Mouse (Mus musculus): ENCODE measurements at regions not wholly inside any gene's neighbourhood (a gene's known extent, or its start where the extent isn't known, plus 50 kb on each side); places are given as distances from the start of the nearest gene placed in this dataset.

DNA sequence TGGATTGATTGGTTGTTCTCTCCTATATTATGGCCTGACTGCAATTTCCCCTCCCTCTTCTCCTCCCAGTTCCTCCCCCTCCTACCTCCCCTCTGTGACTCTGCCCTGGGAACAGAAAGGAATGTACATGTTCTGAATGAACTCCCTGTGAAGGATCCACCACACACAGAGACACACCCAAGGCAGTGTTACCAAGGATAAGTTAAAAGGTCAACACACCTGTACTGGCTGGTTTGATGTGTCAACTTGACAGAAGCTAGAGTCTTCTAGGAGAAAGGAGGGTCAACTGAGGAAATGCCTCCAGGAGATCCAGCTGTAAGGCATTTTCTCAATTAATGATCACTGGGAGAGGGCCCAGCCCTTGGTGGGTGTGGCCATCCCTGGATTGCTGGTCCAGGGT lies 456.1 kb downstream of the Gtdc1 start:
- Histone ChIP-seq H3K4me1 (ENCODE audit: control insufficient read depth in 2 of 2, insufficient read depth in 2 of 2, low read length in 2 of 2, poor library complexity in 1 of 2) (peaks cover 0 to 3% of the 10 kb centered on the region in 2 experiments; a peak in 1 of 4 replicates), H3K27ac (ENCODE audit: insufficient read depth, low read depth, low read length, poor library complexity, severe bottlenecking) (no peak overlapping the region), H3K9ac (ENCODE audit: insufficient read depth, low read depth, low read length, poor library complexity, severe bottlenecking) (no peak overlapping the region), H3K36me3 (ENCODE audit: control insufficient read depth, insufficient read depth, low read length, poor library complexity, severe bottlenecking) (no peaks in the 10 kb centered on the region), H3K4me3 (ENCODE audit: insufficient read depth in 1 of 2, low read depth in 1 of 2, low read length in 2 of 2, poor library complexity in 1 of 2, severe bottlenecking in 1 of 2) (no peak overlapping the region), H3K9me3 (ENCODE audit: control insufficient read depth, insufficient read depth, low read depth, low read length) (no peaks in the 10 kb centered on the region)
- TF ChIP-seq MAFK (IDR thresholded peaks at IDR 0.05; ENCODE audit: insufficient read depth, low read depth, low read length) (no peak), HCFC1 (IDR thresholded peaks at IDR 0.05; ENCODE audit: borderline replicate concordance, insufficient read depth, low read length) (no peak), ZC3H11A (IDR thresholded peaks at IDR 0.05; ENCODE audit: borderline replicate concordance, low read depth, low read length) (no peak), CHD2 (IDR thresholded peaks at IDR 0.05; ENCODE audit: low read depth, low read length) (no peak), ZNF384 (IDR thresholded peaks at IDR 0.05; ENCODE audit: low read depth, low read length) (no peak)
- in situ Hi-C loops (cut with MboI; ENCODE audit: low sequenced_read_pairs in 2 of 2, unreplicated experiment in 2 of 2): no loop called here
- DNase-seq (ENCODE audit: low read depth, low spot score): no peak

- no peak for TF ChIP-seq MAFK (IDR thresholded peaks at IDR 0.05; ENCODE audit: insufficient read depth, low read depth, low read length)
- TF ChIP-seq CHD2 (IDR thresholded peaks at IDR 0.05; ENCODE audit: low read depth, low read length): no peak
- peak; percentile 32; the same call in 1 of the 2 replicates for TF ChIP-seq ZC3H11A (IDR thresholded peaks at IDR 0.05; ENCODE audit: borderline replicate concordance, low read depth, low read length)
- TF ChIP-seq HCFC1 (IDR thresholded peaks at IDR 0.05; ENCODE audit: borderline replicate concordance, insufficient read depth, low read length): no peak
- no peak for TF ChIP-seq ZNF384 (IDR thresholded peaks at IDR 0.05; ENCODE audit: low read depth, low read length)
- Histone ChIP-seq H3K4me3 (ENCODE audit: insufficient read depth in 1 of 2, low read depth in 1 of 2, low read length in 2 of 2, poor library complexity in 1 of 2, severe bottlenecking in 1 of 2) (no peak overlapping the region), H3K9ac (ENCODE audit: insufficient read depth, low read depth, low read length, poor library complexity, severe bottlenecking) (no peak overlapping the region), H3K27ac (ENCODE audit: insufficient read depth, low read depth, low read length, poor library complexity, severe bottlenecking) (no peak overlapping the region), H3K4me1 (ENCODE audit: control insufficient read depth in 2 of 2, insufficient read depth in 2 of 2, low read length in 2 of 2, poor library complexity in 1 of 2) (peaks cover 0 to 3% of the 10 kb centered on the region in 2 experiments; a peak in 1 of 4 replicates), H3K36me3 (ENCODE audit: control insufficient read depth, insufficient read depth, low read length, poor library complexity, severe bottlenecking) (no peaks in the 10 kb centered on the region), H3K9me3 (ENCODE audit: control insufficient read depth, insufficient read depth, low read depth, low read length) (no peaks in the 10 kb centered on the region)
- no peak for DNase-seq (ENCODE audit: low read depth, low spot score)
- in situ Hi-C loops (cut with MboI; ENCODE audit: low sequenced_read_pairs in 2 of 2, unreplicated experiment in 2 of 2): no loop called here
Observed at GRCm38 (mm10) chr2:44470953-44471352, 456.5 kb downstream of the Gtdc1 start.

DNA sequence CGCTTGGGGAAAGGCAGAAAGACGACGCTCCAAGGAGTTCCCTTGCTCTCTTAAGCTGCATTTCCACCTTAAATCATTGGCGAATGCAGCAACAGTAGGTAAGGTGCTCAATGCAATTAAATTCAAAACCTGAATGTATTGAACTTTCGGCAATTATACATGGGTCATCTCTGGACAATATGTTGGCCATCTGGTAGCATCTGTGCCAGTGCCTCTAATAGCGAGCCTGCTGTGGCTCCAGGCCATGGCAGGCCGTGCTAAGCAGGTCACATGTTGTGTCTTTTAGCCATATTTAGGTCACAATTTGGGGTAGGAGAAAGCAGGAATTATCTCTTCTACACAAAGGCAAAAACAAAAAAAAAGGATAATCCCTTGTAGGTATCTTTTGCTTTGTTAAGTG lies 462.8 kb downstream of the Gtdc1 start:
- Histone ChIP-seq H3K4me1 (ENCODE audit: control insufficient read depth in 2 of 2, insufficient read depth in 2 of 2, low read length in 2 of 2, poor library complexity in 1 of 2) (no peaks in the 10 kb centered on the region), H3K27ac (ENCODE audit: insufficient read depth, low read depth, low read length, poor library complexity, severe bottlenecking) (no peak overlapping the region), H3K9ac (ENCODE audit: insufficient read depth, low read depth, low read length, poor library complexity, severe bottlenecking) (no peak overlapping the region), H3K9me3 (ENCODE audit: control insufficient read depth, insufficient read depth, low read depth, low read length) (no peaks in the 10 kb centered on the region), H3K36me3 (ENCODE audit: control insufficient read depth, insufficient read depth, low read length, poor library complexity, severe bottlenecking) (no peaks in the 10 kb centered on the region), H3K4me3 (ENCODE audit: insufficient read depth in 1 of 2, low read depth in 1 of 2, low read length in 2 of 2, poor library complexity in 1 of 2, severe bottlenecking in 1 of 2) (no peak overlapping the region)
- TF ChIP-seq ZC3H11A (IDR thresholded peaks at IDR 0.05; ENCODE audit: borderline replicate concordance, low read depth, low read length) (no peak), ZNF384 (IDR thresholded peaks at IDR 0.05; ENCODE audit: low read depth, low read length) (no peak), CHD2 (IDR thresholded peaks at IDR 0.05; ENCODE audit: low read depth, low read length) (no peak), MAFK (IDR thresholded peaks at IDR 0.05; ENCODE audit: insufficient read depth, low read depth, low read length) (no peak), HCFC1 (IDR thresholded peaks at IDR 0.05; ENCODE audit: borderline replicate concordance, insufficient read depth, low read length) (no peak)
- no peak for DNase-seq (ENCODE audit: low read depth, low spot score)
- in situ Hi-C loops (cut with MboI; ENCODE audit: low sequenced_read_pairs in 2 of 2, unreplicated experiment in 2 of 2): no loop called here

GRCm38 (mm10) chr2:44462619-44463329 lies 464.7 kb downstream of the Gtdc1 start:
- Histone ChIP-seq H3K4me1 (ENCODE audit: control insufficient read depth in 2 of 2, insufficient read depth in 2 of 2, low read length in 2 of 2, poor library complexity in 1 of 2) (no peaks in the 10 kb centered on the region), H3K4me3 (ENCODE audit: insufficient read depth in 1 of 2, low read depth in 1 of 2, low read length in 2 of 2, poor library complexity in 1 of 2, severe bottlenecking in 1 of 2) (no peak overlapping the region), H3K9ac (ENCODE audit: insufficient read depth, low read depth, low read length, poor library complexity, severe bottlenecking) (no peak overlapping the region), H3K27ac (ENCODE audit: insufficient read depth, low read depth, low read length, poor library complexity, severe bottlenecking) (no peak overlapping the region), H3K9me3 (ENCODE audit: control insufficient read depth, insufficient read depth, low read depth, low read length) (no peaks in the 10 kb centered on the region), H3K36me3 (ENCODE audit: control insufficient read depth, insufficient read depth, low read length, poor library complexity, severe bottlenecking) (no peaks in the 10 kb centered on the region)
- DNase-seq (ENCODE audit: low read depth, low spot score): no peak
- TF ChIP-seq ZC3H11A (IDR thresholded peaks at IDR 0.05; ENCODE audit: borderline replicate concordance, low read depth, low read length) (no peak), HCFC1 (IDR thresholded peaks at IDR 0.05; ENCODE audit: borderline replicate concordance, insufficient read depth, low read length) (no peak), MAFK (IDR thresholded peaks at IDR 0.05; ENCODE audit: insufficient read depth, low read depth, low read length) (no peak), ZNF384 (IDR thresholded peaks at IDR 0.05; ENCODE audit: low read depth, low read length) (no peak), CHD2 (IDR thresholded peaks at IDR 0.05; ENCODE audit: low read depth, low read length) (no peak)
- in situ Hi-C loops (cut with MboI; ENCODE audit: low sequenced_read_pairs in 2 of 2, unreplicated experiment in 2 of 2): no loop called here

Data from ES-E14 (cell line).